Mouse (Mus musculus): ENCODE measurements at regions not wholly inside any gene's neighbourhood (a gene's known extent, or its start where the extent isn't known, plus 50 kb on each side); places are given as distances from the start of the nearest gene placed in this dataset.

- no peak for ATAC-seq
- Histone ChIP-seq H3K27ac (ENCODE audit: low read depth) (no peak overlapping the region), H3K4me1 (ENCODE audit: insufficient read depth) (peaks cover 24% of the 10 kb centered on the region; the same call in 1 of the 2 replicates), H3K4me3 (ENCODE audit: low read depth, low read length) (no peak overlapping the region), H3K9me3 (ENCODE audit: low read length) (no peaks in the 10 kb centered on the region), H3K4me2 (ENCODE audit: low read depth, low read length) (no peak overlapping the region), H3K27me3 (ENCODE audit: insufficient read depth, low read length) (no peaks in the 10 kb centered on the region), H3K9ac (replicated peaks) (no peak overlapping the region), H3K36me3 (replicated peaks; ENCODE audit: insufficient read depth, low read length) (no peaks in the 10 kb centered on the region)
- TF ChIP-seq EP300 (IDR thresholded peaks at IDR 0.05; ENCODE audit: low read depth) (peak; percentile 10; the same call in 1 of the 2 replicates), CTCF (IDR thresholded peaks at IDR 0.05; ENCODE audit: low read depth) (no peak)
- no peak for DNase-seq
- WGBS (ENCODE audit: insufficient replicate concordance) = 62% methylated on average over 2 of the region's 2 CpGs
These were observed 338.0 kb downstream of the Ankrd50 start for GRCm38 (mm10) chr3:38146663-38147062.

GRCm38 (mm10) chr3:38145444-38145843 lies 339.2 kb downstream of the Ankrd50 start:
- no peak overlapping the region for H3K4me2 ChIP-seq (ENCODE audit: low read depth, low read length)
- no peak overlapping the region for H3K27ac ChIP-seq (ENCODE audit: low read depth)
- H3K27me3 ChIP-seq (ENCODE audit: insufficient read depth, low read length) = no peaks in the 10 kb centered on the region
- DNase-seq = no peak
- no peak for ATAC-seq
- H3K9ac ChIP-seq (replicated peaks) = no peak overlapping the region
- H3K36me3 ChIP-seq (replicated peaks; ENCODE audit: insufficient read depth, low read length) = no peaks in the 10 kb centered on the region
- 68% methylated on average over 2 of the region's 2 CpGs for WGBS (ENCODE audit: insufficient replicate concordance)
- H3K4me1 ChIP-seq (ENCODE audit: insufficient read depth) = peaks cover 24% of the 10 kb centered on the region; the same call in 1 of the 2 replicates
- no peak for TF ChIP-seq EP300 (IDR thresholded peaks at IDR 0.05; ENCODE audit: low read depth)
- no peak for TF ChIP-seq CTCF (IDR thresholded peaks at IDR 0.05; ENCODE audit: low read depth)
- H3K9me3 ChIP-seq (ENCODE audit: low read length) = no peaks in the 10 kb centered on the region
- H3K4me3 ChIP-seq (ENCODE audit: low read depth, low read length) = no peak overlapping the region

- TF ChIP-seq EP300 (IDR thresholded peaks at IDR 0.05; ENCODE audit: low read depth) (no peak), CTCF (IDR thresholded peaks at IDR 0.05; ENCODE audit: low read depth) (no peak)
- H3K4me3 ChIP-seq (ENCODE audit: low read depth, low read length) = no peak overlapping the region
- no peak overlapping the region for H3K9ac ChIP-seq (replicated peaks)
- H3K9me3 ChIP-seq (ENCODE audit: low read length) = no peaks in the 10 kb centered on the region
- no peak overlapping the region for H3K4me2 ChIP-seq (ENCODE audit: low read depth, low read length)
- no peaks in the 10 kb centered on the region for H3K27me3 ChIP-seq (ENCODE audit: insufficient read depth, low read length)
- H3K27ac ChIP-seq (ENCODE audit: low read depth) = no peak overlapping the region
- DNase-seq = no peak
- ATAC-seq = no peak
- no peaks in the 10 kb centered on the region for H3K36me3 ChIP-seq (replicated peaks; ENCODE audit: insufficient read depth, low read length)
- peaks cover 24% of the 10 kb centered on the region; the same call in 1 of the 2 replicates for H3K4me1 ChIP-seq (ENCODE audit: insufficient read depth)
These were observed 340.0 kb downstream of the Ankrd50 start for GRCm38 (mm10) chr3:38144650-38145049.

GRCm38 (mm10) chr3:38143147-38143883 lies 341.3 kb downstream of the Ankrd50 start:
- ATAC-seq = peak; percentile 13; the same call in 1 of the 2 replicates
- no peak overlapping the region for H3K27ac ChIP-seq (ENCODE audit: low read depth)

GRCm38 (mm10) chr3:38139387-38139786 lies 345.3 kb downstream of the Ankrd50 start:
- Histone ChIP-seq H3K9ac (replicated peaks) (no peak overlapping the region), H3K9me3 (ENCODE audit: low read length) (no peaks in the 10 kb centered on the region), H3K4me1 (ENCODE audit: insufficient read depth) (peaks cover 12% of the 10 kb centered on the region; the same call in 1 of the 2 replicates), H3K36me3 (replicated peaks; ENCODE audit: insufficient read depth, low read length) (no peaks in the 10 kb centered on the region), H3K27me3 (ENCODE audit: insufficient read depth, low read length) (no peaks in the 10 kb centered on the region), H3K4me3 (ENCODE audit: low read depth, low read length) (no peak overlapping the region), H3K4me2 (ENCODE audit: low read depth, low read length) (no peak overlapping the region), H3K27ac (ENCODE audit: low read depth) (no peak overlapping the region)
- no peak for ATAC-seq
- 81% methylated on average over 4 of the region's 4 CpGs for WGBS (ENCODE audit: insufficient replicate concordance)
- no peak for TF ChIP-seq CTCF (IDR thresholded peaks at IDR 0.05; ENCODE audit: low read depth)
- TF ChIP-seq EP300 (IDR thresholded peaks at IDR 0.05; ENCODE audit: low read depth) = no peak
- DNase-seq = no peak

More at GRCm38 (mm10) chr3:38143147-38143883, 341.3 kb downstream of the Ankrd50 start:
- Histone ChIP-seq H3K4me2 (ENCODE audit: low read depth, low read length) (no peak overlapping the region), H3K4me1 (ENCODE audit: insufficient read depth) (peaks cover 24% of the 10 kb centered on the region; the same call in 1 of the 2 replicates), H3K27me3 (ENCODE audit: insufficient read depth, low read length) (no peaks in the 10 kb centered on the region), H3K4me3 (ENCODE audit: low read depth, low read length) (no peak overlapping the region), H3K9me3 (ENCODE audit: low read length) (no peaks in the 10 kb centered on the region), H3K9ac (replicated peaks) (no peak overlapping the region), H3K36me3 (replicated peaks; ENCODE audit: insufficient read depth, low read length) (no peaks in the 10 kb centered on the region)
- 47% methylated on average over 11 of the region's 11 CpGs for WGBS (ENCODE audit: insufficient replicate concordance)
- DNase-seq = peak; percentile 51
- TF ChIP-seq EP300 (IDR thresholded peaks at IDR 0.05; ENCODE audit: low read depth) (no peak), CTCF (IDR thresholded peaks at IDR 0.05; ENCODE audit: low read depth) (peak; percentile 47)

GRCm38 (mm10) chr3:38138014-38138413 lies 346.6 kb downstream of the Ankrd50 start:
- no peak for DNase-seq

More at GRCm38 (mm10) chr3:38138014-38138413, 346.6 kb downstream of the Ankrd50 start:
- Histone ChIP-seq H3K9ac (replicated peaks) (no peak overlapping the region), H3K4me1 (ENCODE audit: insufficient read depth) (peaks cover 2% of the 10 kb centered on the region; the same call in 1 of the 2 replicates), H3K27ac (ENCODE audit: low read depth) (no peak overlapping the region), H3K9me3 (ENCODE audit: low read length) (no peaks in the 10 kb centered on the region), H3K27me3 (ENCODE audit: insufficient read depth, low read length) (no peaks in the 10 kb centered on the region), H3K4me3 (ENCODE audit: low read depth, low read length) (no peak overlapping the region), H3K4me2 (ENCODE audit: low read depth, low read length) (no peak overlapping the region), H3K36me3 (replicated peaks; ENCODE audit: insufficient read depth, low read length) (no peaks in the 10 kb centered on the region)
- WGBS (ENCODE audit: insufficient replicate concordance) = 50% methylated on average over 5 of the region's 5 CpGs
- TF ChIP-seq EP300 (IDR thresholded peaks at IDR 0.05; ENCODE audit: low read depth) = peak; percentile 46; the same call in 1 of the 2 replicates
- TF ChIP-seq CTCF (IDR thresholded peaks at IDR 0.05; ENCODE audit: low read depth) = no peak
- ATAC-seq = no peak
